Mouse (Mus musculus) WW6 (cell line): ENCODE measurements around the gene Txndc9.
"Not testable (repeated sequence)": the region's sequence is repeated elsewhere in the genome, so short reads cannot be mapped to it uniquely, and the experiment has no call there.

ENCODE experiments used
- DNase-seq: peaks from one replicate; pipeline ENCODE4 v3.0.0-alpha.2; 2013; ENCODE audit warnings: low read depth, low spot score

Gene Txndc9

GRCm38 (mm10) chr1:37976666-37977065 is 21.0 kb downstream of the Txndc9 start:
- not testable (repeated sequence) for DNase-seq

- DNase-seq: no peak
Observed at GRCm38 (mm10) chr1:37971520-37971919, 26.2 kb downstream of the Txndc9 start.

- DNase-seq: no peak
Observed at GRCm38 (mm10) chr1:37968746-37969145, 28.9 kb downstream of the Txndc9 start.

- peak; percentile 36 for DNase-seq
Observed at GRCm38 (mm10) chr1:37965571-37965970, 32.1 kb downstream of the Txndc9 start.

- no peak for DNase-seq
Observed at GRCm38 (mm10) chr1:37959486-37959885, 38.2 kb downstream of the Txndc9 start.

- DNase-seq: no peak
Observed at GRCm38 (mm10) chr1:37958516-37958915, 39.2 kb downstream of the Txndc9 start.

GRCm38 (mm10) chr1:37957659-37958058 is 40.0 kb downstream of the Txndc9 start, which contains the start of gene Lyg1:
TSS of gene Lyg1 (minus strand) at chr1:37957759.
- DNase-seq: no peak

- DNase-seq: no peak
Observed at GRCm38 (mm10) chr1:37956690-37957431, 40.8 kb downstream of the Txndc9 start.

GRCm38 (mm10) chr1:37955251-37955650 is 42.4 kb downstream of the Txndc9 start:
- DNase-seq: no peak

GRCm38 (mm10) chr1:37954786-37955185 is 42.9 kb downstream of the Txndc9 start:
- DNase-seq: no peak

GRCm38 (mm10) chr1:37948906-37949305 is 48.8 kb downstream of the Txndc9 start:
- no peak for DNase-seq
